Mouse (Mus musculus): Measurements from ENCODE around the gene Isg20l2. TPM values are rescaled to one million over a fixed set of nuclear protein-coding genes. Genes with fewer than 3 reads are reported as not detected.
A peak's percentile ranks its signal among the peaks of the same experiment; 100 is the strongest.

Isg20l2 gene
- total RNA-seq, 1 experiment from 2014 or later: 23.4 TPM

- DNase-seq: no peak
Measured at GRCm38 (mm10) chr3:87980085-87980484, 50.0 kb downstream of the Isg20l2 start.

GRCm38 (mm10) chr3:87980728-87981127, 50.6 kb downstream of the Isg20l2 start:
- no peak for DNase-seq

- DNase-seq: no peak
Measured at GRCm38 (mm10) chr3:87981214-87981760, 51.2 kb downstream of the Isg20l2 start.

- DNase-seq: peak; percentile 72
Measured at GRCm38 (mm10) chr3:87981894-87982835, 52.1 kb downstream of the Isg20l2 start.

- peak; percentile 66 for DNase-seq
Measured at GRCm38 (mm10) chr3:87982836-87983601, 52.9 kb downstream of the Isg20l2 start.

- no peak for DNase-seq
Measured at GRCm38 (mm10) chr3:87983627-87984026, 53.5 kb downstream of the Isg20l2 start.

GRCm38 (mm10) chr3:87984094-87984493, 54.0 kb downstream of the Isg20l2 start:
- DNase-seq: no peak

GRCm38 (mm10) chr3:87985505-87986320, 55.6 kb downstream of the Isg20l2 start:
- no peak for DNase-seq

- DNase-seq: peak; percentile 99
Measured at GRCm38 (mm10) chr3:87986868-87987267, 56.8 kb downstream of the Isg20l2 start.

GRCm38 (mm10) chr3:87987633-87988032, 57.5 kb downstream of the Isg20l2 start:
- DNase-seq: peak; percentile 42

- no peak for DNase-seq
Measured at GRCm38 (mm10) chr3:87988068-87988467, 58.0 kb downstream of the Isg20l2 start.

GRCm38 (mm10) chr3:87989935-87990334, 59.8 kb downstream of the Isg20l2 start:
- no peak for DNase-seq

Other genes with a start within 250 kb of the Isg20l2 start
- 0.56 and 0.60 TPM in 2 replicates for gene Lrrc71, start 181.7 kb upstream of the Isg20l2 start, total RNA-seq (2021)
- 4.3 and 14.4 TPM in 2 replicates for gene Ntrk1, start 135.2 kb upstream of the Isg20l2 start, total RNA-seq (2021)
- 0.70 and 2.2 TPM in 2 replicates for gene Insrr, start 133.4 kb upstream of the Isg20l2 start, total RNA-seq (2021)
- 29.1 and 36.7 TPM in 2 replicates for gene Pear1, start 106.0 kb upstream of the Isg20l2 start, total RNA-seq (2021)
- gene Sh2d2a, start 83.6 kb upstream of the Isg20l2 start, total RNA-seq (2021): 0.19 and 3.7 TPM in 2 replicates
- 50.0 and 50.4 TPM in 2 replicates for gene Prcc, start 44.7 kb upstream of the Isg20l2 start, total RNA-seq (2021)
- 169 and 171 TPM in 2 replicates for gene Hdgf, start 24.0 kb upstream of the Isg20l2 start, total RNA-seq (2021)
- 115 and 119 TPM in 2 replicates for gene Mrpl24, start 10.8 kb upstream of the Isg20l2 start, total RNA-seq (2021)
- gene Rrnad1, start 403 bp downstream of the Isg20l2 start, total RNA-seq (2021): 13.9 and 15.6 TPM in 2 replicates
- not detected in 2 replicates for gene Crabp2, start 18.4 kb downstream of the Isg20l2 start, total RNA-seq (2021)
- gene Nes, start 40.8 kb downstream of the Isg20l2 start, total RNA-seq (2021): 14.5 and 23.0 TPM in 2 replicates
- gene Bcan, start 69.9 kb downstream of the Isg20l2 start, total RNA-seq (2021): 28.5 and 31.5 TPM in 2 replicates
- not detected in 2 replicates for gene Hapln2, start 97.3 kb downstream of the Isg20l2 start, total RNA-seq (2021)
- gene Gpatch4, start 112.8 kb downstream of the Isg20l2 start, total RNA-seq (2021): 15.7 and 22.5 TPM in 2 replicates
- gene Naxe, start 128.2 kb downstream of the Isg20l2 start, total RNA-seq (2021): 135 and 138 TPM in 2 replicates
- not detected in 2 replicates for gene Ttc24, start 148.0 kb downstream of the Isg20l2 start, total RNA-seq (2021)
- gene Iqgap3, start 151.7 kb downstream of the Isg20l2 start, total RNA-seq (2021): 7.3 and 8.0 TPM in 2 replicates
- 92.9 and 98.4 TPM in 2 replicates for gene Mef2d, start 212.1 kb downstream of the Isg20l2 start, total RNA-seq (2021)